24 mouse cellular contexts compared by ENCODE assay signal in the genomic region with DNA sequence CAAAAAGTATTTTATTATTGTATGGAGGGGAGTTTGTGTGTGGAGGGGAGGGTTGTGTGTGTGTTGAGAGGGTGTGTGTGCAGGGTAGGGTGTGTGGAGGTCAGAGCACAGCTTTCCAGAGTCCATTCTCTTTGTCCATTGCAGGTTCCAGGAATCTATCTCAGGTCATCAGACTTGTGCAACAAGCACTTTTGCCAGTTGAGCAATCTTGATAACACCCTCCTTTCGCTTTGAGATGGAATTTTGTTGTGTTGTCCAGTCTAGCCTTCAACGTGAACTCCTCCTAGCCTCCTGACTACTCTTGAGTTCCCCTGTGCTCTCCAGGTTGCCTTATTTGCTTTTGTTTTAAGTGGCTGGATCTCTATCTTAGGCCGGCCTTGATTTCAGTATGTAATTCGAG. TPM values are rescaled to one million over a fixed set of nuclear protein-coding genes. Genes with fewer than 3 reads are reported as not detected.
DNase-seq lines count a peak whose midpoint lies in the region; ATAC-seq and TF ChIP-seq lines count a peak whose summit lies in the region.
"Had no signal": no experiment of that assay in that cellular context is flagged by ENCODE, and none has a peak within 500 bp of the region (broad histone marks: within the 10 kb centered on the region; RNA-seq: fewer than 3 reads in every experiment).

No protein-coding gene starts in this region.

- no peaks in the 10 kb centered on the region; the same call in 1 of the 2 replicates for H3K79me2 ChIP-seq in liver, adult 2 months (ENCODE audit: control insufficient read depth, insufficient read depth, low read length)

- peak; percentile 98 for DNase-seq in liver, adult 2 months (ENCODE audit: extremely low read depth, low read depth, low spot score)
- peak; percentile 37 for DNase-seq in lung, adult 2 months
- DNase-seq in lung, postnatal 4 days = no peak
- DNase-seq in lung, postnatal 36 days = peak; percentile 76
- no peak for DNase-seq in frontal cortex, postnatal 36 days (ENCODE audit: low spot score in 2 of 2)
- DNase-seq: adrenal gland, postnatal 25 days; cerebellum, adult 18-20 months; cerebellum, adult 9-11 months; cerebellum, postnatal 36 days; forebrain, postnatal 0 days; gastrocnemius, adult 2 months; gastrocnemius, postnatal 25 days; heart, postnatal 10 days; heart, postnatal 4 days had no signal

- H3K36me3 ChIP-seq in liver, adult 2 months (ENCODE audit: control insufficient read depth, insufficient read depth, low read length) = peaks cover 20% of the 10 kb centered on the region
- peaks cover 32% of the 10 kb centered on the region for H3K36me3 ChIP-seq in liver, embryonic 12.5 days
- no peaks in the 10 kb centered on the region for H3K36me3 ChIP-seq in hindbrain, embryonic 12.5 days

- peaks cover 10% of the 10 kb centered on the region for H3K4me1 ChIP-seq in liver, adult 2 months (ENCODE audit: control insufficient read depth, insufficient read depth, low read length)
- H3K4me1 ChIP-seq in liver, embryonic 12.5 days = no peaks in the 10 kb centered on the region
- no peaks in the 10 kb centered on the region for H3K4me1 ChIP-seq in lung, adult 2 months (ENCODE audit: control insufficient read depth, insufficient read depth, low read length)
- H3K4me1 ChIP-seq in hindbrain, embryonic 12.5 days = no peaks in the 10 kb centered on the region
- H3K4me1 ChIP-seq: forebrain, embryonic 13.5 days; heart, embryonic 10.5 days had no signal

- no peaks in the 10 kb centered on the region for H3K27me3 ChIP-seq in liver, adult 2 months (ENCODE audit: control insufficient read depth, insufficient read depth, low read length)
- H3K27me3 ChIP-seq in liver, embryonic 12.5 days (replicated peaks) = no peaks in the 10 kb centered on the region
- H3K27me3 ChIP-seq in hindbrain, embryonic 12.5 days = no peaks in the 10 kb centered on the region
- H3K27me3 ChIP-seq: CH12.LX; forebrain, embryonic 13.5 days; Patski had no signal

- no peak for TF ChIP-seq POLR2A in liver, adult 2 months (IDR thresholded peaks at IDR 0.05; ENCODE audit: extremely low read depth, insufficient read depth, low read length)
- no peak for TF ChIP-seq POLR2A in lung, adult 2 months (IDR thresholded peaks at IDR 0.05; ENCODE audit: borderline replicate concordance, extremely low read depth, low read depth, low read length)

- peak overlapping the region; percentile 82 for H3K27ac ChIP-seq in liver, adult 2 months (replicated peaks; ENCODE audit: insufficient read depth, low read depth, low read length)
- H3K27ac ChIP-seq in liver, embryonic 12.5 days = no peak overlapping the region
- no peak overlapping the region for H3K27ac ChIP-seq in hindbrain, embryonic 12.5 days
- H3K27ac ChIP-seq: embryonic facial prominence, embryonic 10.5 days; forebrain, embryonic 13.5 days; gastrocnemius, adult 2 months; heart, embryonic 10.5 days; hindbrain, embryonic 14.5 days had no signal

- H3K4me2 ChIP-seq in liver, embryonic 12.5 days = no peak overlapping the region
- no peak overlapping the region for H3K4me2 ChIP-seq in hindbrain, embryonic 12.5 days (replicated peaks)
- H3K4me2 ChIP-seq: forebrain, embryonic 13.5 days; hindbrain, embryonic 14.5 days had no signal

- no peak for TF ChIP-seq CTCF in liver, adult 2 months (IDR thresholded peaks at IDR 0.05; ENCODE audit: low read depth, low read length)
- no peak for TF ChIP-seq CTCF in lung, adult 2 months (IDR thresholded peaks at IDR 0.05; ENCODE audit: insufficient read depth, low read length)

- no peak overlapping the region for H3K9ac ChIP-seq in liver, adult 2 months (ENCODE audit: low read depth, low read length)
- no peak overlapping the region for H3K9ac ChIP-seq in liver, embryonic 12.5 days
- no peak overlapping the region for H3K9ac ChIP-seq in hindbrain, embryonic 12.5 days
- H3K9ac ChIP-seq: forebrain, embryonic 13.5 days; forebrain, postnatal 0 days; hindbrain, embryonic 14.5 days had no signal

- H3K4me3 ChIP-seq in liver, adult 2 months (ENCODE audit: insufficient read depth, low read depth, low read length) = no peak overlapping the region
- H3K4me3 ChIP-seq in liver, embryonic 12.5 days = no peak overlapping the region
- H3K4me3 ChIP-seq in lung, adult 2 months (replicated peaks; ENCODE audit: extremely low read depth, low read depth, low read length) = no peak overlapping the region
- no peak overlapping the region for H3K4me3 ChIP-seq in hindbrain, embryonic 12.5 days
- H3K4me3 ChIP-seq: embryonic facial prominence, embryonic 10.5 days; forebrain, embryonic 13.5 days; gastrocnemius, adult 2 months; heart, embryonic 10.5 days had no signal

- WGBS in liver, adult 2 months = 24% methylated on average over 4 of the region's 4 CpGs
- WGBS in liver, embryonic 12.5 days (ENCODE audit: insufficient replicate concordance) = 61% methylated on average over 4 of the region's 4 CpGs
- WGBS in lung, adult 2 months = 52% methylated on average over 4 of the region's 4 CpGs
- 77% methylated on average over 4 of the region's 4 CpGs for WGBS in hindbrain, embryonic 12.5 days

- no peaks in the 10 kb centered on the region for H3K9me3 ChIP-seq in liver, embryonic 12.5 days (replicated peaks)
- no peaks in the 10 kb centered on the region for H3K9me3 ChIP-seq in hindbrain, embryonic 12.5 days (replicated peaks)
- H3K9me3 ChIP-seq: embryonic facial prominence, embryonic 10.5 days; forebrain, embryonic 13.5 days; heart, embryonic 10.5 days had no signal

- ATAC-seq in liver, embryonic 12.5 days = no peak
- ATAC-seq in hindbrain, embryonic 12.5 days (ENCODE audit: low FRiP score) = no peak
- ATAC-seq: activated CD4-positive, CD25-positive, alpha-beta regulatory T cell, adult 4 months; forebrain, embryonic 13.5 days; forebrain, postnatal 0 days; Patski had no signal

RNA-seq across cellular contexts. Expression of a gene that starts 6.6 kb away (rescaled TPM):
- total RNA-seq in liver, adult 2 months (2014; rRNA removed) = 6.1 and 6.6 TPM in 2 replicates
- 9.4 and 11.0 TPM in 2 replicates for polyA plus RNA-seq in liver, adult 2 months (2012; rRNA removed)
- 4.2 and 5.0 TPM in 2 replicates for polyA plus RNA-seq in liver, embryonic 12.5 days (2016; fragmentation: Nextera tagmentation; extraction: Ambion mirVana)
- polyA plus RNA-seq in lung, adult 2 months (2012; rRNA removed) = 8.1 and 9.4 TPM in 2 replicates
- polyA plus RNA-seq in hindbrain, embryonic 12.5 days (2016; fragmentation: Nextera tagmentation; extraction: Ambion mirVana) = 5.6 and 6.5 TPM in 2 replicates

RNA-seq across cellular contexts. Expression of a gene that starts 18.5 kb away (rescaled TPM):
- 32.1 and 37.1 TPM in 2 replicates for total RNA-seq in liver, adult 2 months (2014; rRNA removed)
- polyA plus RNA-seq in liver, adult 2 months (2012; rRNA removed) = 8.4 and 8.9 TPM in 2 replicates
- 36.7 and 36.9 TPM in 2 replicates for polyA plus RNA-seq in liver, embryonic 12.5 days (2016; fragmentation: Nextera tagmentation; extraction: Ambion mirVana)
- polyA plus RNA-seq in lung, adult 2 months (2012; rRNA removed) = 8.7 and 14.9 TPM in 2 replicates
- polyA plus RNA-seq in hindbrain, embryonic 12.5 days (2016; fragmentation: Nextera tagmentation; extraction: Ambion mirVana) = 70.8 and 74.2 TPM in 2 replicates

RNA-seq across cellular contexts. Expression of a gene that starts 36.4 kb away (rescaled TPM):
- total RNA-seq in liver, adult 2 months (2014; rRNA removed) = 32.1 and 33.4 TPM in 2 replicates
- polyA plus RNA-seq in liver, adult 2 months (2012; rRNA removed) = 23.6 and 27.3 TPM in 2 replicates
- 2.7 and 2.8 TPM in 2 replicates for polyA plus RNA-seq in liver, embryonic 12.5 days (2016; fragmentation: Nextera tagmentation; extraction: Ambion mirVana)
- polyA plus RNA-seq in lung, adult 2 months (2012; rRNA removed) = 7.0 and 18.2 TPM in 2 replicates
- polyA plus RNA-seq in hindbrain, embryonic 12.5 days (2016; fragmentation: Nextera tagmentation; extraction: Ambion mirVana) = 2.0 and 2.6 TPM in 2 replicates
- total RNA-seq: CH12.LX; granulocyte monocyte progenitor cell, adult 5-6 weeks had no signal

RNA-seq across cellular contexts. Expression of a gene that starts 48.3 kb away (rescaled TPM):
- 20.5 and 21.6 TPM in 2 replicates for total RNA-seq in liver, adult 2 months (2014; rRNA removed)
- 5.0 and 5.3 TPM in 2 replicates for polyA plus RNA-seq in liver, adult 2 months (2012; rRNA removed)
- 18.2 and 22.4 TPM in 2 replicates for polyA plus RNA-seq in liver, embryonic 12.5 days (2016; fragmentation: Nextera tagmentation; extraction: Ambion mirVana)
- 2.7 and 4.3 TPM in 2 replicates for polyA plus RNA-seq in lung, adult 2 months (2012; rRNA removed)
- 23.6 and 26.4 TPM in 2 replicates for polyA plus RNA-seq in hindbrain, embryonic 12.5 days (2016; fragmentation: Nextera tagmentation; extraction: Ambion mirVana)

Comparison
In these comparisons a context has a peak if more than half of its experiments do, and no peak if none do; other contexts are left out.
1. DNase-seq: peak in liver, adult 2 months (single experiment), lung, adult 2 months (single experiment) and lung, postnatal 36 days (single experiment); none in lung, postnatal 4 days (0 of 2) and frontal cortex, postnatal 36 days (0 of 2).